Mouse (Mus musculus): ENCODE measurements around the gene Ccnb1ip1. TPM values are rescaled to one million over a fixed set of nuclear protein-coding genes. Genes with fewer than 3 reads are reported as not detected.

Ccnb1ip1 gene
- polyA plus RNA-seq, 1 experiment from 2014 or later, result not detected

GRCm38 (mm10) chr14:50802843-50803562, 4.5 kb downstream of the Ccnb1ip1 start:
- Histone ChIP-seq H3K9ac (no peak overlapping the region), H3K36me3 (no peaks in the 10 kb centered on the region), H3K27me3 (no peaks in the 10 kb centered on the region), H3K9me3 (replicated peaks) (no peaks in the 10 kb centered on the region), H3K4me3 (replicated peaks) (no peak overlapping the region), H3K27ac (no peak overlapping the region), H3K4me2 (no peak overlapping the region), H3K4me1 (0 out of 2 replicates have a peak, but pooled peaks cover 5% of the 10 kb centered on the region)
- ATAC-seq (replicated peaks; ENCODE audit: low FRiP score), result no peak
- WGBS, result 62% methylated on average over 4 of the region's 4 CpGs

GRCm38 (mm10) chr14:50802441-50802840, 5.1 kb downstream of the Ccnb1ip1 start:
- Histone ChIP-seq H3K27ac (no peak overlapping the region), H3K4me2 (no peak overlapping the region), H3K4me1 (0 out of 2 replicates have a peak, but pooled peaks cover 5% of the 10 kb centered on the region), H3K4me3 (replicated peaks) (no peak overlapping the region), H3K9ac (no peak overlapping the region), H3K9me3 (replicated peaks) (no peaks in the 10 kb centered on the region), H3K36me3 (no peaks in the 10 kb centered on the region), H3K27me3 (no peaks in the 10 kb centered on the region)
- 89% methylated on average over 6 of the region's 6 CpGs for WGBS
- ATAC-seq (replicated peaks; ENCODE audit: low FRiP score), result no peak

- H3K9me3 ChIP-seq (replicated peaks), result no peaks in the 10 kb centered on the region
- H3K27ac ChIP-seq, result no peak overlapping the region
- H3K36me3 ChIP-seq, result no peaks in the 10 kb centered on the region
- H3K4me2 ChIP-seq, result no peak overlapping the region
- H3K4me1 ChIP-seq, result no peaks in the 10 kb centered on the region
- no peak overlapping the region for H3K4me3 ChIP-seq (replicated peaks)
- H3K9ac ChIP-seq, result 0 out of 2 replicates have a peak overlapping the region, but pooled peaks have one; percentile 21
- 5% methylated on average over 3 of the region's 3 CpGs for WGBS
- H3K27me3 ChIP-seq, result no peaks in the 10 kb centered on the region
- no peak for ATAC-seq (replicated peaks; ENCODE audit: low FRiP score)
Measured at GRCm38 (mm10) chr14:50799502-50800259, 7.9 kb downstream of the Ccnb1ip1 start.

- Histone ChIP-seq H3K9me3 (replicated peaks) (no peaks in the 10 kb centered on the region), H3K27me3 (no peaks in the 10 kb centered on the region), H3K4me1 (no peaks in the 10 kb centered on the region), H3K36me3 (no peaks in the 10 kb centered on the region), H3K4me2 (no peak overlapping the region), H3K27ac (no peak overlapping the region), H3K9ac (no peak overlapping the region), H3K4me3 (replicated peaks) (no peak overlapping the region)
- ATAC-seq (replicated peaks; ENCODE audit: low FRiP score), result no peak
- whole genome bisulfite sequencing, result 70% methylated on average over 2 of the region's 2 CpGs
Measured at GRCm38 (mm10) chr14:50798512-50798911, 9.0 kb downstream of the Ccnb1ip1 start.

GRCm38 (mm10) chr14:50796464-50796863, 11.1 kb downstream of the Ccnb1ip1 start:
- Histone ChIP-seq H3K36me3 (no peaks in the 10 kb centered on the region), H3K4me3 (replicated peaks) (no peak overlapping the region), H3K4me1 (no peaks in the 10 kb centered on the region), H3K27ac (no peak overlapping the region), H3K9ac (no peak overlapping the region), H3K9me3 (replicated peaks) (no peaks in the 10 kb centered on the region), H3K27me3 (no peaks in the 10 kb centered on the region), H3K4me2 (no peak overlapping the region)
- WGBS, result 89% methylated on average over 1 of the region's 1 CpGs
- ATAC-seq (replicated peaks; ENCODE audit: low FRiP score), result no peak

- H3K4me2 ChIP-seq, result no peak overlapping the region
- no peak overlapping the region for H3K4me3 ChIP-seq (replicated peaks)
- no peaks in the 10 kb centered on the region for H3K36me3 ChIP-seq
- ATAC-seq (replicated peaks; ENCODE audit: low FRiP score), result no peak
- 85% methylated on average over 4 of the region's 4 CpGs for WGBS
- no peaks in the 10 kb centered on the region for H3K27me3 ChIP-seq
- H3K9me3 ChIP-seq (replicated peaks), result no peaks in the 10 kb centered on the region
- no peaks in the 10 kb centered on the region for H3K4me1 ChIP-seq
- no peak overlapping the region for H3K27ac ChIP-seq
- no peak overlapping the region for H3K9ac ChIP-seq
Measured at GRCm38 (mm10) chr14:50795965-50796364, 11.6 kb downstream of the Ccnb1ip1 start.

GRCm38 (mm10) chr14:50795261-50795935, 12.1 kb downstream of the Ccnb1ip1 start:
- Histone ChIP-seq H3K27me3 (no peaks in the 10 kb centered on the region), H3K4me2 (no peak overlapping the region), H3K4me3 (replicated peaks) (no peak overlapping the region), H3K27ac (no peak overlapping the region), H3K9me3 (replicated peaks) (no peaks in the 10 kb centered on the region), H3K9ac (no peak overlapping the region), H3K36me3 (no peaks in the 10 kb centered on the region), H3K4me1 (no peaks in the 10 kb centered on the region)
- ATAC-seq (replicated peaks; ENCODE audit: low FRiP score), result no peak
- WGBS, result 91% methylated on average over 24 of the region's 24 CpGs

GRCm38 (mm10) chr14:50788157-50788556, 19.4 kb downstream of the Ccnb1ip1 start:
- H3K4me2 ChIP-seq, result no peak overlapping the region
- no peak for ATAC-seq (replicated peaks; ENCODE audit: low FRiP score)
- H3K4me3 ChIP-seq (replicated peaks), result no peak overlapping the region
- H3K36me3 ChIP-seq, result no peaks in the 10 kb centered on the region
- 7% methylated on average over 2 of the region's 2 CpGs for WGBS
- peaks cover 6% of the 10 kb centered on the region for H3K4me1 ChIP-seq
- H3K27ac ChIP-seq, result no peak overlapping the region
- H3K9ac ChIP-seq, result no peak overlapping the region
- no peaks in the 10 kb centered on the region for H3K27me3 ChIP-seq
- H3K9me3 ChIP-seq (replicated peaks), result no peaks in the 10 kb centered on the region

- Histone ChIP-seq H3K4me2 (peak within 1 kb of the TSS; percentile 58), H3K4me3 (replicated peaks) (peak within 1 kb of the TSS; percentile 90), H3K9me3 (replicated peaks) (no peaks in the 10 kb centered on the region), H3K36me3 (peaks cover 20% of the 10 kb centered on the region), H3K4me1 (peaks cover 6% of the 10 kb centered on the region), H3K27me3 (no peaks in the 10 kb centered on the region), H3K9ac (peak within 1 kb of the TSS; percentile 73), H3K27ac (peak within 1 kb of the TSS; percentile 57; the same call in 1 of the 2 replicates)
- ATAC-seq (replicated peaks; ENCODE audit: low FRiP score), result peak; percentile 96
- WGBS, result under 1% methylated on average over 21 of the region's 21 CpGs
Measured at GRCm38 (mm10) chr14:50785251-50785637, 22.3 kb downstream of the Ccnb1ip1 start, which contains the start of gene Ttc5. Gene Ttc5 (minus strand): TSS chr14:50785519.

GRCm38 (mm10) chr14:50784391-50785250, 22.9 kb downstream of the Ccnb1ip1 start:
- Histone ChIP-seq H3K4me2 (peak overlapping the region; percentile 58), H3K9ac (peak overlapping the region; percentile 73), H3K36me3 (peaks cover 26% of the 10 kb centered on the region), H3K9me3 (replicated peaks) (no peaks in the 10 kb centered on the region), H3K27ac (peak overlapping the region; percentile 57; the same call in 1 of the 2 replicates), H3K27me3 (no peaks in the 10 kb centered on the region), H3K4me1 (peaks cover 6% of the 10 kb centered on the region), H3K4me3 (replicated peaks) (peak overlapping the region; percentile 90)
- ATAC-seq (replicated peaks; ENCODE audit: low FRiP score), result no peak
- 28% methylated on average over 16 of the region's 16 CpGs for WGBS

GRCm38 (mm10) chr14:50782166-50782565, 25.4 kb downstream of the Ccnb1ip1 start:
- Histone ChIP-seq H3K4me2 (no peak overlapping the region), H3K27me3 (no peaks in the 10 kb centered on the region), H3K36me3 (peaks cover 41% of the 10 kb centered on the region), H3K27ac (no peak overlapping the region), H3K9ac (no peak overlapping the region), H3K4me1 (peaks cover 6% of the 10 kb centered on the region), H3K4me3 (replicated peaks) (no peak overlapping the region), H3K9me3 (replicated peaks) (no peaks in the 10 kb centered on the region)
- WGBS, result 96% methylated on average over 3 of the region's 3 CpGs
- no peak for ATAC-seq (replicated peaks; ENCODE audit: low FRiP score)

Data from kidney, embryonic 15.5 days (tissue).